Mouse (Mus musculus): ENCODE measurements at regions not wholly inside any gene's neighbourhood (a gene's known extent, or its start where the extent isn't known, plus 50 kb on each side); places are given as distances from the start of the nearest gene placed in this dataset.
A peak's percentile ranks its signal among the peaks of the same experiment; 100 is the strongest.

DNA sequence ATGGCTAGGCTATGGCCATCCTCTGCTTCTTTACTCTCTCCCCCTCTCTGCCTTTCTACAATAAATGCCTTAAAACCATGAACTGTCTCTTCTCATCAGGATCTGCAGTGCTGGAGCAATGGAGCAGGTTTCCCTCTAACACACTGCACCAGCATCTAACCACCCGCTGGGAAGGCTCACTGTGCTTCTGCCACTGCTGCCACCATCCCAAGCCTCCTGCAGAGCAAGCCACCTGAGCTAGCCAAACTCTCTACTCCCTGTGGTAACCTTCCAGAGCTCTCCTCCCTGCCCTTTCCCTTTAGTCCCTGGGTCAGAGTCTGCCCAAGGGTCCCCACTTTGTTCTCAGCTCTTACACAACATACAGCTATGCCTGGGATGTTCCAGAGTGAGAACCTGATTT lies 107.3 kb upstream of the 4933402E13Rik start:
- DNase-seq: no peak

GRCm38 (mm10) chrX:62180089-62180488 lies 103.2 kb upstream of the 4933402E13Rik start:
- DNase-seq: peak; percentile 2

All from gastrocnemius, postnatal 10 days (tissue).